ENCODE assay signal across 8 mouse cellular contexts in the genomic region with DNA sequence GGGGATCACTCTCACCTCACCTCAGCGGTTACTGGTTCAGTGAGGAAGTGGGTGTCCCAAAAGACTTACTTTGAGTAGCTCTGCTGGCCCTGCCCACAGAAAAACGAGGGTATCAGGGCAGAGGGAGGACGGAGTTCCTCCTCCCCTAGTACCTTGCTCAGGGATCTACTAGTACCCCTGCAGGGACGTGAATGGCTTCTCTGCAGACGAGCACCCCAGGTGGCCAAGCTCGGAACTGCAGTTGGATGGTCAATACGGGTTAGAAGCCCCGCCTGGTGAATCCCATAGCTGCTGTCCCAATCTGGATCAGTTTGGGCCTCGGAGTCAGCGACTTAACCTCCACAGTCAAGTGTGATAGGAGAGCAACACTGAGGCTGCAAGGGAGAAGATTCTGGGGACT. TPM values are rescaled to one million over a fixed set of nuclear protein-coding genes. Genes with fewer than 3 reads are reported as not detected.
DNase-seq lines count a peak whose midpoint lies in the region; ATAC-seq lines count a peak whose summit lies in the region.

No protein-coding gene starts in this region.

- WGBS in embryonic facial prominence, embryonic 14.5 days: 5% methylated on average over 10 of the region's 10 CpGs
- WGBS in heart, embryonic 10.5 days: 6% methylated on average over 10 of the region's 10 CpGs
- WGBS in limb, embryonic 12.5 days: 8% methylated on average over 10 of the region's 10 CpGs
- 2% methylated on average over 10 of the region's 10 CpGs for WGBS in midbrain, embryonic 16.5 days

- no peaks in the 10 kb centered on the region for H3K27me3 ChIP-seq in embryonic facial prominence, embryonic 14.5 days (replicated peaks; ENCODE audit: control insufficient read depth, insufficient read depth, low read length)
- H3K27me3 ChIP-seq in heart, embryonic 10.5 days (ENCODE audit: insufficient read depth, poor library complexity, severe bottlenecking): peaks cover 43% of the 10 kb centered on the region; the same call in 1 of the 2 replicates
- peaks cover 17% of the 10 kb centered on the region for H3K27me3 ChIP-seq in limb, embryonic 12.5 days
- no peaks in the 10 kb centered on the region; the same call in 1 of the 2 replicates for H3K27me3 ChIP-seq in midbrain, embryonic 16.5 days (ENCODE audit: control insufficient read depth, insufficient read depth, low read depth, low read length)

- DNase-seq in A20 (ENCODE audit: low read depth, low spot score): peak; percentile 85
- peak; percentile 87 for DNase-seq in adrenal gland, postnatal 25 days
- peak; percentile 87 for DNase-seq in embryonic facial prominence, embryonic 14.5 days (ENCODE audit: low spot score)
- peak; percentile 91 for DNase-seq in heart, embryonic 10.5 days (ENCODE audit: low spot score)
- peak; percentile 95 for DNase-seq in kidney, adult 9 months
- DNase-seq in spleen, postnatal 10 days (ENCODE audit: low spot score in 2 of 2): peak; percentile 81 to 91

- H3K27ac ChIP-seq in embryonic facial prominence, embryonic 14.5 days (replicated peaks; ENCODE audit: low read depth, low read length): no peak overlapping the region
- no peak overlapping the region for H3K27ac ChIP-seq in heart, embryonic 10.5 days
- H3K27ac ChIP-seq in limb, embryonic 12.5 days: no peak overlapping the region
- peak overlapping the region; percentile 44; the same call in 1 of the 2 replicates for H3K27ac ChIP-seq in midbrain, embryonic 16.5 days (ENCODE audit: low read length)

- no peak overlapping the region for H3K9ac ChIP-seq in embryonic facial prominence, embryonic 14.5 days (ENCODE audit: low read depth, low read length)
- no peak overlapping the region for H3K9ac ChIP-seq in limb, embryonic 12.5 days (replicated peaks)
- no peak overlapping the region; the same call in 1 of the 2 replicates for H3K9ac ChIP-seq in midbrain, embryonic 16.5 days (ENCODE audit: low read depth, low read length)

- no peaks in the 10 kb centered on the region for H3K9me3 ChIP-seq in embryonic facial prominence, embryonic 14.5 days (ENCODE audit: control insufficient read depth, low read length)
- H3K9me3 ChIP-seq in heart, embryonic 10.5 days: no peaks in the 10 kb centered on the region
- H3K9me3 ChIP-seq in limb, embryonic 12.5 days: no peaks in the 10 kb centered on the region
- H3K9me3 ChIP-seq in midbrain, embryonic 16.5 days (replicated peaks; ENCODE audit: control insufficient read depth, low read length, poor library complexity, severe bottlenecking): no peaks in the 10 kb centered on the region

- H3K4me3 ChIP-seq in embryonic facial prominence, embryonic 14.5 days (ENCODE audit: low read depth, low read length): peak overlapping the region; percentile 7
- no peak overlapping the region for H3K4me3 ChIP-seq in heart, embryonic 10.5 days
- H3K4me3 ChIP-seq in limb, embryonic 12.5 days (replicated peaks): 0 out of 2 replicates have a peak overlapping the region, but pooled peaks have one; percentile 15
- H3K4me3 ChIP-seq in midbrain, embryonic 16.5 days (ENCODE audit: low read depth, low read length): no peak overlapping the region

- ATAC-seq in embryonic facial prominence, embryonic 14.5 days (ENCODE audit: low read depth): peak; percentile 56
- no peak for ATAC-seq in limb, embryonic 12.5 days (ENCODE audit: insufficient number of reproducible peaks, insufficient read depth, low FRiP score, low TSS enrichment, low read depth)
- ATAC-seq in midbrain, embryonic 16.5 days: peak; percentile 43; the same call in 1 of the 2 replicates

- H3K4me1 ChIP-seq in embryonic facial prominence, embryonic 14.5 days (ENCODE audit: control insufficient read depth, insufficient read depth, low read length): 0 out of 2 replicates have a peak, but pooled peaks cover 5% of the 10 kb centered on the region
- H3K4me1 ChIP-seq in heart, embryonic 10.5 days: peaks cover 4% of the 10 kb centered on the region; the same call in 1 of the 2 replicates
- no peaks in the 10 kb centered on the region for H3K4me1 ChIP-seq in limb, embryonic 12.5 days (replicated peaks)
- H3K4me1 ChIP-seq in midbrain, embryonic 16.5 days (ENCODE audit: control insufficient read depth, insufficient read depth, low read length): peaks cover 12% of the 10 kb centered on the region

- H3K36me3 ChIP-seq in embryonic facial prominence, embryonic 14.5 days (ENCODE audit: control insufficient read depth, insufficient read depth, low read length): no peaks in the 10 kb centered on the region
- H3K36me3 ChIP-seq in heart, embryonic 10.5 days: no peaks in the 10 kb centered on the region
- no peaks in the 10 kb centered on the region for H3K36me3 ChIP-seq in limb, embryonic 12.5 days
- H3K36me3 ChIP-seq in midbrain, embryonic 16.5 days (ENCODE audit: control insufficient read depth, insufficient read depth, low read length): no peaks in the 10 kb centered on the region

- H3K4me2 ChIP-seq in embryonic facial prominence, embryonic 14.5 days (ENCODE audit: low read depth, low read length): peak overlapping the region; percentile 38
- H3K4me2 ChIP-seq in limb, embryonic 12.5 days: peak overlapping the region; percentile 46
- peak overlapping the region; percentile 44 for H3K4me2 ChIP-seq in midbrain, embryonic 16.5 days (ENCODE audit: low read length)

RNA-seq across cellular contexts. Expression of a gene that starts 12.8 kb away (rescaled TPM):
- 2.9 and 3.4 TPM in 2 replicates for total RNA-seq in adrenal gland, postnatal 25 days (2021)
- 5.3 and 5.4 TPM in 2 replicates for polyA plus RNA-seq in embryonic facial prominence, embryonic 14.5 days (2014; fragmentation: Nextera tagmentation; extraction: Ambion mirVana)
- polyA plus RNA-seq in heart, embryonic 10.5 days (2016; fragmentation: Nextera tagmentation; extraction: Ambion mirVana): 0.71 and 1.2 TPM in 2 replicates
- 1.9 and 2.2 TPM in 2 replicates for polyA plus RNA-seq in limb, embryonic 12.5 days (2016; fragmentation: Nextera tagmentation; extraction: Ambion mirVana)
- polyA plus RNA-seq in midbrain, embryonic 16.5 days (2015; fragmentation: Nextera tagmentation; extraction: Ambion mirVana): 10.8 and 14.3 TPM in 2 replicates

RNA-seq across cellular contexts. Expression of a gene that starts 14.1 kb away (rescaled TPM):
- 0.62 and 1.5 TPM in 2 replicates for total RNA-seq in adrenal gland, postnatal 25 days (2021)
- polyA plus RNA-seq in embryonic facial prominence, embryonic 14.5 days (2014; fragmentation: Nextera tagmentation; extraction: Ambion mirVana): 0.86 and 1.1 TPM in 2 replicates
- polyA plus RNA-seq in heart, embryonic 10.5 days (2016; fragmentation: Nextera tagmentation; extraction: Ambion mirVana): 0.14 TPM in 2 replicates
- 0.83 and 0.84 TPM in 2 replicates for polyA plus RNA-seq in limb, embryonic 12.5 days (2016; fragmentation: Nextera tagmentation; extraction: Ambion mirVana)
- 17.9 and 20.6 TPM in 2 replicates for polyA plus RNA-seq in midbrain, embryonic 16.5 days (2015; fragmentation: Nextera tagmentation; extraction: Ambion mirVana)

RNA-seq across cellular contexts. Expression of a gene that starts 42.3 kb away (rescaled TPM):
- 153 and 178 TPM in 2 replicates for total RNA-seq in adrenal gland, postnatal 25 days (2021)
- 56.9 and 71.4 TPM in 2 replicates for polyA plus RNA-seq in embryonic facial prominence, embryonic 14.5 days (2014; fragmentation: Nextera tagmentation; extraction: Ambion mirVana)
- 40.5 and 63.2 TPM in 2 replicates for polyA plus RNA-seq in heart, embryonic 10.5 days (2016; fragmentation: Nextera tagmentation; extraction: Ambion mirVana)
- polyA plus RNA-seq in limb, embryonic 12.5 days (2016; fragmentation: Nextera tagmentation; extraction: Ambion mirVana): 119 and 126 TPM in 2 replicates
- polyA plus RNA-seq in midbrain, embryonic 16.5 days (2015; fragmentation: Nextera tagmentation; extraction: Ambion mirVana): 722 and 817 TPM in 2 replicates

Comparison
In these comparisons a context has a peak if more than half of its experiments do, and no peak if none do; other contexts are left out.
1. H3K4me3 ChIP-seq: peak in embryonic facial prominence, embryonic 14.5 days (single experiment) and limb, embryonic 12.5 days (single experiment); none in heart, embryonic 10.5 days (single experiment) and midbrain, embryonic 16.5 days (single experiment).
2. Peak in every context shown above with its lines, with median percentiles within 50 percentile points of each other: DNase-seq and H3K4me2 ChIP-seq.